Mouse (Mus musculus): ENCODE measurements around the gene Aicda. TPM values are rescaled to one million over a fixed set of nuclear protein-coding genes. Genes with fewer than 3 reads are reported as not detected.

Gene Aicda
- total RNA-seq, 1 experiment, result 0.76 TPM

DNA sequence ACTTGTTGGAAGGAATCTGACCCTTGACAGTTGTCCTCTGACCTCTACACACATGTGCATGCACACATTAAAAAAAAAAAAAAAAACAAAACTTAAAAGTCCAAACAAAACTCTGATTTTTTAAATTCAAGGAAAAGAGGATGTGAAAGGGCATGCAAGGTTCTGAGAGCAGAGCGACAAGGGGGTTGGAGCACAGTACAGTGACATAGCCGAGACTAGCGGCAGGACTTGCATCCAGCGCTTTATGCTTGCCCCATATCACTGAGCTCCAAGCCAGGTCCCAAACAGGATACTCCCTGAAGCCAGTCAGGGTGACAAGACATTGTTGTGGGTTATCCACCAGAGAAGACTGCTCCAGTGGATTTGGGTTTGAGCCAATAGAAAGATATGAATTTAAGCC is 44.4 kb downstream of the Aicda start:
- Histone ChIP-seq H3K36me3 (ENCODE audit: control insufficient read depth, insufficient read depth, low read length, poor library complexity, severe bottlenecking) (0 out of 2 replicates have a peak, but pooled peaks cover 2% of the 10 kb centered on the region), H3K4me1 (ENCODE audit: control insufficient read depth in 2 of 2, insufficient read depth in 2 of 2, low read length in 2 of 2, poor library complexity in 1 of 2) (peaks cover 0 to 2% of the 10 kb centered on the region in 2 experiments; a peak in 1 of 4 replicates), H3K9me3 (ENCODE audit: control insufficient read depth, insufficient read depth, low read depth, low read length) (no peaks in the 10 kb centered on the region), H3K9ac (ENCODE audit: insufficient read depth, low read depth, low read length, poor library complexity, severe bottlenecking) (no peak overlapping the region), H3K4me3 (ENCODE audit: insufficient read depth in 1 of 2, low read depth in 1 of 2, low read length in 2 of 2, poor library complexity in 1 of 2, severe bottlenecking in 1 of 2) (no peak overlapping the region), H3K27ac (ENCODE audit: insufficient read depth, low read depth, low read length, poor library complexity, severe bottlenecking) (no peak overlapping the region)
- in situ Hi-C loops (cut with MboI; ENCODE audit: low sequenced_read_pairs in 2 of 2, unreplicated experiment in 2 of 2), result loop anchor here in 1 of 2 experiments (25.0 kb wide), 1 partner anchor 111 kb away; the partner anchor contains the start of gene Rimklb
- no peak for DNase-seq (ENCODE audit: low read depth, low spot score)
- no peak for TF ChIP-seq MAFK (IDR thresholded peaks at IDR 0.05; ENCODE audit: insufficient read depth, low read depth, low read length)

DNA sequence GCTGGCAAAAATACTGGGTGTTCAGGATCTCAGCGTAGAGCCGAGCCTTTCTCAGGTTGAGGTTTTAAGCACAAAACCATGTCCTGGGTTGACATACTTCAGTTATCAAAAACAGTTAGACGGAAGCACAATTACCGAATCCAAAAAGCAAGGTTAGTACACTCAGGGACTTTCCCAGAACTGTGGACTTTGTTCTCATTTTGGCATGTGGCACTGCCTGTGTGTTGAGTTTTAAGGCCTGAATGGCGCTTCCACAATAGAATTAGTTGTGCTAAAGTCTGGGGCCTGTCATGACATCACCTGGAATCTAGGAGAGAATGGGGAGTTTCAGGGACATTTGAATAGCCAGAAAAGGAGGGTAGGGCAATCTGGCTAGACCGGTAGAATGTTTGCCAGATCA is 44.8 kb downstream of the Aicda start:
- no peaks in the 10 kb centered on the region for H3K9me3 ChIP-seq (ENCODE audit: control insufficient read depth, insufficient read depth, low read depth, low read length)
- TF ChIP-seq ZC3H11A (IDR thresholded peaks at IDR 0.05; ENCODE audit: borderline replicate concordance, low read depth, low read length) (no peak), HCFC1 (IDR thresholded peaks at IDR 0.05; ENCODE audit: borderline replicate concordance, insufficient read depth, low read length) (no peak), ZNF384 (IDR thresholded peaks at IDR 0.05; ENCODE audit: low read depth, low read length) (no peak), CHD2 (IDR thresholded peaks at IDR 0.05; ENCODE audit: low read depth, low read length) (no peak), MAFK (IDR thresholded peaks at IDR 0.05; ENCODE audit: insufficient read depth, low read depth, low read length) (no peak)
- H3K4me3 ChIP-seq (ENCODE audit: insufficient read depth in 1 of 2, low read depth in 1 of 2, low read length in 2 of 2, poor library complexity in 1 of 2, severe bottlenecking in 1 of 2), result no peak overlapping the region
- H3K4me1 ChIP-seq (ENCODE audit: control insufficient read depth in 2 of 2, insufficient read depth in 2 of 2, low read length in 2 of 2, poor library complexity in 1 of 2), result peaks cover 0 to 2% of the 10 kb centered on the region in 2 experiments; a peak in 1 of 4 replicates
- H3K9ac ChIP-seq (ENCODE audit: insufficient read depth, low read depth, low read length, poor library complexity, severe bottlenecking), result no peak overlapping the region
- H3K27ac ChIP-seq (ENCODE audit: insufficient read depth, low read depth, low read length, poor library complexity, severe bottlenecking), result no peak overlapping the region
- no peak for DNase-seq (ENCODE audit: low read depth, low spot score)
- H3K36me3 ChIP-seq (ENCODE audit: control insufficient read depth, insufficient read depth, low read length, poor library complexity, severe bottlenecking), result 0 out of 2 replicates have a peak, but pooled peaks cover 2% of the 10 kb centered on the region
- in situ Hi-C loops (cut with MboI; ENCODE audit: low sequenced_read_pairs in 2 of 2, unreplicated experiment in 2 of 2), result loop anchor here in 1 of 2 experiments (25.0 kb wide), 1 partner anchor 111 kb away; the partner anchor contains the start of gene Rimklb

DNA sequence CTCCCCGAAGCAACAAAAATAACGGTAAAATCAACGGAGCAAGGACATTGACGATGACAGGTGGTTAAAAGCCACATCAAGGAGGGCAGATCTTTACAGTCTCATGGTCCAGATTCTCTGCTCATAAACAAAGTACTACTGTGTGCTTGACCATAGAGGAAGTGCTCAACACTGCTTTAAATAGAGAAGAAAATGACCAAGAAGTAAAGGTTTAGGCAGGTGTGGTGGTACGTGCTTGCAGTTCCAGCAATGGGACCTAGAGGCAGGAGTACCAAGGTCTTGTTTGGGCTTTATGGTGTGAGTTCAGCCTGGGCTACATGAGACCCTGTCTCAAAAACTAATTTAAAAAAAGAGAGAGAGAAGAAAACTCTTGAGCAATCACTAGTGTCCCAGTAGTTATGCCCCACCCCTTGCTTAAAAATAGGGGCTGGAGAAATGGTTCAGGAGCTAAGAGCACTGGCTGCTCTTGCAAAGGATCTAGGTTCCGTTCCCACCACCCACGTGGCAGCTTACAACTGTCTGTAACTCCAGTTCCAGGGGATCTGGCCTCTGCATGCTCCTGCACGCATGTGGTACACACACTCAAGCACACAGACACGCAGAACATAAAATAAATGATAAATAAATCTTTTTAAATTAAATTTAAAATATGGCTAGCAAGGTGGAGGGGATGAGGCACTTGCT is 45.6 kb downstream of the Aicda start:
- no peak for TF ChIP-seq CHD2 (IDR thresholded peaks at IDR 0.05; ENCODE audit: low read depth, low read length)
- TF ChIP-seq ZC3H11A (IDR thresholded peaks at IDR 0.05; ENCODE audit: borderline replicate concordance, low read depth, low read length), result no peak
- TF ChIP-seq MAFK (IDR thresholded peaks at IDR 0.05; ENCODE audit: insufficient read depth, low read depth, low read length), result no peak
- TF ChIP-seq ZNF384 (IDR thresholded peaks at IDR 0.05; ENCODE audit: low read depth, low read length), result no peak
- no peak for TF ChIP-seq HCFC1 (IDR thresholded peaks at IDR 0.05; ENCODE audit: borderline replicate concordance, insufficient read depth, low read length)
- Histone ChIP-seq H3K36me3 (ENCODE audit: control insufficient read depth, insufficient read depth, low read length, poor library complexity, severe bottlenecking) (0 out of 2 replicates have a peak, but pooled peaks cover 2% of the 10 kb centered on the region), H3K4me3 (ENCODE audit: insufficient read depth in 1 of 2, low read depth in 1 of 2, low read length in 2 of 2, poor library complexity in 1 of 2, severe bottlenecking in 1 of 2) (no peak overlapping the region), H3K27ac (ENCODE audit: insufficient read depth, low read depth, low read length, poor library complexity, severe bottlenecking) (no peak overlapping the region), H3K9ac (ENCODE audit: insufficient read depth, low read depth, low read length, poor library complexity, severe bottlenecking) (no peak overlapping the region), H3K9me3 (ENCODE audit: control insufficient read depth, insufficient read depth, low read depth, low read length) (no peaks in the 10 kb centered on the region), H3K4me1 (ENCODE audit: control insufficient read depth in 2 of 2, insufficient read depth in 2 of 2, low read length in 2 of 2, poor library complexity in 1 of 2) (peaks cover 0 to 2% of the 10 kb centered on the region in 2 experiments; a peak in 1 of 4 replicates)
- DNase-seq (ENCODE audit: low read depth, low spot score), result no peak
- in situ Hi-C loops (cut with MboI; ENCODE audit: low sequenced_read_pairs in 2 of 2, unreplicated experiment in 2 of 2), result loop anchor here in 1 of 2 experiments (25.0 kb wide), 1 partner anchor 112 kb away; the partner anchor contains the start of gene Rimklb

GRCm38 (mm10) chr6:122600066-122600646 is 46.6 kb downstream of the Aicda start:
- no peak for DNase-seq (ENCODE audit: low read depth, low spot score)
- Histone ChIP-seq H3K27ac (ENCODE audit: insufficient read depth, low read depth, low read length, poor library complexity, severe bottlenecking) (no peak overlapping the region), H3K9ac (ENCODE audit: insufficient read depth, low read depth, low read length, poor library complexity, severe bottlenecking) (no peak overlapping the region), H3K4me1 (ENCODE audit: control insufficient read depth in 2 of 2, insufficient read depth in 2 of 2, low read length in 2 of 2, poor library complexity in 1 of 2) (peaks cover 0 to 2% of the 10 kb centered on the region in 2 experiments; a peak in 1 of 4 replicates), H3K36me3 (ENCODE audit: control insufficient read depth, insufficient read depth, low read length, poor library complexity, severe bottlenecking) (0 out of 2 replicates have a peak, but pooled peaks cover 2% of the 10 kb centered on the region), H3K9me3 (ENCODE audit: control insufficient read depth, insufficient read depth, low read depth, low read length) (no peaks in the 10 kb centered on the region), H3K4me3 (ENCODE audit: insufficient read depth in 1 of 2, low read depth in 1 of 2, low read length in 2 of 2, poor library complexity in 1 of 2, severe bottlenecking in 1 of 2) (no peak overlapping the region)
- TF ChIP-seq ZC3H11A (IDR thresholded peaks at IDR 0.05; ENCODE audit: borderline replicate concordance, low read depth, low read length), result 0 out of 2 replicates have a peak, but pooled peaks have one; percentile 16
- no peak for TF ChIP-seq HCFC1 (IDR thresholded peaks at IDR 0.05; ENCODE audit: borderline replicate concordance, insufficient read depth, low read length)
- in situ Hi-C loops (cut with MboI; ENCODE audit: low sequenced_read_pairs in 2 of 2, unreplicated experiment in 2 of 2), result no loop called here

Measured in ES-E14 (cell line).